Mouse (Mus musculus) heart, postnatal 0 days (tissue): Measurements from ENCODE around the gene Dnal4. TPM values are rescaled to one million over a fixed set of nuclear protein-coding genes. Genes with fewer than 3 reads are reported as not detected.

Source experiments
- ATAC-seq: fragments of 200-750 bp; cut with Nextera tagmentation; 2 replicates; pipeline ENCODE4 v1.8.0; 2017; ENCODE audit warnings: low read depth, moderate number of reproducible peaks, moderate library complexity; ENCODE audit not compliant: insufficient read depth
- DNase-seq: peaks from one replicate; pipeline ENCODE4 v3.0.0-alpha.2; 2016; ENCODE audit warnings: low spot score
- H3K27ac ChIP-seq: fragments of 300-500 bp; sonication (generic); 2 replicates; pipeline ENCODE4 v1.5.1; 2014; ENCODE audit warnings: low read depth, mild to moderate bottlenecking
- H3K27me3 ChIP-seq: fragments of 300-500 bp; sonication (generic); 2 replicates; pipeline ENCODE4 v1.6.1; 2014; ENCODE audit warnings: low read length, mixed read lengths; ENCODE audit not compliant: control insufficient read depth, insufficient read depth
- H3K36me3 ChIP-seq: fragments of 300-500 bp; sonication (generic); replicated peaks from 2 replicates; pipeline ENCODE4 v1.6.1; 2014; ENCODE audit warnings: low read length, mixed read lengths; ENCODE audit not compliant: control insufficient read depth, insufficient read depth
- H3K4me1 ChIP-seq: fragments of 300-500 bp; sonication (generic); 2 replicates; pipeline ENCODE4 v1.6.1; 2014; ENCODE audit warnings: antibody characterized with exemption; ENCODE audit not compliant: control insufficient read depth, insufficient read depth
- H3K4me2 ChIP-seq: fragments of 300-500 bp; sonication (generic); 2 replicates; pipeline ENCODE4 v1.6.1; 2014; ENCODE audit warnings: low read depth, mild to moderate bottlenecking, low read length, moderate library complexity
- H3K4me3 ChIP-seq: fragments of 300-500 bp; sonication (generic); 2 replicates; pipeline ENCODE4 v1.5.1; 2014; ENCODE audit warnings: low read depth, low read length
- H3K9ac ChIP-seq: fragments of 300-500 bp; sonication (generic); replicated peaks from 2 replicates; pipeline ENCODE4 v1.6.1; 2014; ENCODE audit warnings: low read depth, low read length, mixed read lengths
- H3K9me3 ChIP-seq: fragments of 300-500 bp; sonication (generic); replicated peaks from 2 replicates; pipeline ENCODE4 v1.6.1; 2016; ENCODE audit warnings: low read length; ENCODE audit not compliant: control insufficient read depth
- CTCF ChIP-seq: IDR thresholded peaks from 2 replicates; pipeline ENCODE4 v1.5.1; 2016; ENCODE audit warnings: antibody characterized with exemption, control low read depth, low read depth
- EP300 ChIP-seq: IDR thresholded peaks from 2 replicates; pipeline ENCODE4 v1.6.1; 2016; ENCODE audit warnings: antibody characterized with exemption, low read depth
- WGBS: fragments of 180-500 bp; shearing (Covaris S2); extraction: QIAGEN DNeasy Blood & Tissue Kit; methylation state at CpG from one replicate; pipeline ENCODE4 v1.1.7; 2014; 5-methylcytosine and 5-hydroxymethylcytosine counted together
- polyA plus RNA-seq: library from polyadenylated mRNA; unstranded; fragments of >200 nt; fragmentation: Nextera tagmentation; extraction: Ambion mirVana; gene quantifications from 2 replicates; pipeline ENCODE4 v1.2.1, GENCODE M21; 2015
- total RNA-seq: library from RNA; depleted of rRNA; stranded (reverse); fragments of >200 nt; gene quantifications from 2 replicates; pipeline ENCODE4 v1.2.3, GENCODE M21; 2014; ENCODE audit warnings: low replicate concordance

The Dnal4 gene
- total and polyA plus RNA-seq, 2 experiments from 2014 or later, result 35.5 TPM

DNA sequence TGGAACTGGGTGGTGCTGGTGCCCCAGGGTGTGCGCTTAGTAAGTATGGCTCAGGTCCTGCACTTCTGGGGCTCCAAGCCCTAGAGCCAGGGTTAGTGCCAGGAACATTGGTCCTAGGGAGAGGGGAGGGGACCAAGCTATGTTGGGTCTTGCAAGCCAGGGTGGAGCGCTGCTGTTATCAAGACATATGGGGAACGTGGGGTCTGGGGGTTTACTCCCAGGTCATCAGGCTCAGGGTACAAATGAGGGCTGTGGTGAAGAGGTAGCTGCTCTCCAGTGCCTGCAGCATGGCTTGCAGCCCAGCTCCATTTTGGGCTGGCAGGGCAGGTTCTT, 24.3 kb downstream of the Dnal4 start:
- no peaks in the 10 kb centered on the region for H3K9me3 ChIP-seq
- ATAC-seq (no peak), DNase-seq (no peak)
- H3K9ac ChIP-seq, result no peak overlapping the region
- no peak overlapping the region for H3K27ac ChIP-seq
- H3K36me3 ChIP-seq, result no peaks in the 10 kb centered on the region
- no peaks in the 10 kb centered on the region for H3K27me3 ChIP-seq
- no peak overlapping the region for H3K4me2 ChIP-seq
- H3K4me3 ChIP-seq, result no peak overlapping the region
- H3K4me1 ChIP-seq, result 0 out of 2 replicates have a peak, but pooled peaks cover 5% of the 10 kb centered on the region
- no peak for TF ChIP-seq EP300
- TF ChIP-seq CTCF, result no peak
- 96% methylated on average over 3 of the region's 3 CpGs for WGBS

DNA sequence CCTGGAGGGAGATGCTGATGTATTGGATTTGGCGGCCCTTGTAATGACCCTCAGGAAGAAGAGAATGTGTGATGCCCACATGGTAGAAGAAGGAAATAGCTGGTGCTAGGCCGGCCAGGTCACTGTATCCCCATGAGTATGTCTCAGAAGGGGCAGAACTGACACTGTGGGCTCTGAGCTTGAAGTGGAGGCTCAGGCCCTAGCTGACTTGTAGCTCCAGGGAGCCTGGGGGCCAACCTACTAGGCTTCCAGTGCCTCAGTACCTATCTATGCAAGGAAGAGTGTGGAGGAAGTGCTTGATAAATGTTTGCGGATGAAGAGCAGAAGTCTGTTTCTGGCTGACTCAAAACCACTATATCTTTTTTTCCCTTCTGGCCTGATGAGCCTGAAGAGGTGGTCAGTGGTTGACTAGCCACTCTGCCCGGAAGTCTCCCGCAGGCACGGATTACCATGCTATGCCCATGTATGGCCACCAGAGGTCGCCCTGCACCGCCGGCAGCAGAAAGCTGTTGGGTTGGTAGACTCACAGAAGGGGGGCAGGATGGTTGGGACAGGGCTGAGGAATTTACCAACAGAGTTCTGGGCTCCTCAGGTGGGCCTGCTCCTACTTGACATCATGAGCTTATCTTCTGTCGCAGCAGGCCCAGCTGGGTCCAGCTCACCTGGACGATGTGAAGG, 24.8 kb downstream of the Dnal4 start:
- H3K9ac ChIP-seq, result no peak overlapping the region
- peak; percentile 62 for DNase-seq
- peak; percentile 58 for ATAC-seq
- H3K27ac ChIP-seq, result no peak overlapping the region
- TF ChIP-seq CTCF (peak; percentile 99), EP300 (no peak)
- H3K9me3 ChIP-seq, result no peaks in the 10 kb centered on the region
- no peak overlapping the region for H3K4me3 ChIP-seq
- 19% methylated on average over 11 of the region's 11 CpGs for WGBS
- H3K27me3 ChIP-seq, result no peaks in the 10 kb centered on the region
- H3K4me2 ChIP-seq, result no peak overlapping the region
- no peaks in the 10 kb centered on the region for H3K36me3 ChIP-seq
- H3K4me1 ChIP-seq, result 0 out of 2 replicates have a peak, but pooled peaks cover 5% of the 10 kb centered on the region

DNA sequence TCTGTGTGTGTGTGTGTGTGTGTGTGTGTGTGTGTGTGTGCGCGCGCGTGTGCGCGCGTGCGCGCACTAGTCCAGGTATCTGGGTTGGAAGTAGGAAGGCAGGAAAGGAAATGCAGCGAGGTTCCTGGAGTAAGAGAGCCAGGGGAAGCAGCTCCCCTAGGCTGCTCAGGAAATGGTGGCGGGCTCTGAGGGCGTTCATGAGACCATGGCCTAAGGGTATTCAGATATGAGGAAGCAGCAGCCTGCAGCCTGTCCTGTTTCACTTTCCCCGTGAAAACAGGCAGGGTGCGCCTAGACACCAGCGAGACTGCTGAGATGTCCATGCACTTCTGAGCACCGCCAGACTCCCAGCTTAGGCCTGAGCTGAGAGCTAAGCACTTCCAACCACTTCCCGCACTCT, 25.9 kb downstream of the Dnal4 start:
- H3K9ac ChIP-seq, result no peak overlapping the region
- no peaks in the 10 kb centered on the region for H3K36me3 ChIP-seq
- no peak for DNase-seq
- H3K27me3 ChIP-seq, result no peaks in the 10 kb centered on the region
- H3K4me3 ChIP-seq, result no peak overlapping the region
- no peak overlapping the region for H3K4me2 ChIP-seq
- no peaks in the 10 kb centered on the region for H3K9me3 ChIP-seq
- ATAC-seq, result no peak
- TF ChIP-seq EP300 (no peak), CTCF (no peak)
- H3K27ac ChIP-seq, result no peak overlapping the region; the same call in 1 of the 2 replicates
- H3K4me1 ChIP-seq, result 0 out of 2 replicates have a peak, but pooled peaks cover 5% of the 10 kb centered on the region
- 72% methylated on average over 17 of the region's 17 CpGs for WGBS

DNA sequence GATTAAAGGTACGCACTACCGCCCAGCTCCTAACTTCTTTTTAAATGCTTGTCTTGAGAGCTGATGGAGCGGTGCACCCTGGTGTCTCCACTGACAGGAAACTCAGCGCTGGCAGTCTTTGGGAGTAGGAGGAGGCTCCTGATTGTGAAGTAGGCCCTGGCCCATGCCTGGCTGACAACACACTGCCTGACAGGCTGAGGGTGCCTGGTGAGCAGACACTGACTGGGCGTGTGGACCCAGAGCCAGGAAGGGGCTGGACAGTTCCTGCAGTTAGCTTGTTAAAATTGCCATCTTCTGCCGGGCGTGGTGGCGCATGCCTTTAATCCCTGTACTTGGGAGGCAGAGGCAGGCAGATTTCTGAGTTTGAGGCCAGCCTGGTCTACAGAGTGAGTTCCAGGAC, 27.4 kb downstream of the Dnal4 start:
- no peaks in the 10 kb centered on the region; the same call in 1 of the 2 replicates for H3K36me3 ChIP-seq
- TF ChIP-seq EP300, result no peak
- no peak for TF ChIP-seq CTCF
- DNase-seq (no peak), ATAC-seq (no peak)
- no peaks in the 10 kb centered on the region for H3K9me3 ChIP-seq
- H3K27me3 ChIP-seq, result no peaks in the 10 kb centered on the region
- H3K4me1 ChIP-seq, result no peaks in the 10 kb centered on the region
- 82% methylated on average over 8 of the region's 8 CpGs for WGBS
- no peak overlapping the region for H3K9ac ChIP-seq
- no peak overlapping the region for H3K27ac ChIP-seq
- no peak overlapping the region for H3K4me2 ChIP-seq
- H3K4me3 ChIP-seq, result no peak overlapping the region

DNA sequence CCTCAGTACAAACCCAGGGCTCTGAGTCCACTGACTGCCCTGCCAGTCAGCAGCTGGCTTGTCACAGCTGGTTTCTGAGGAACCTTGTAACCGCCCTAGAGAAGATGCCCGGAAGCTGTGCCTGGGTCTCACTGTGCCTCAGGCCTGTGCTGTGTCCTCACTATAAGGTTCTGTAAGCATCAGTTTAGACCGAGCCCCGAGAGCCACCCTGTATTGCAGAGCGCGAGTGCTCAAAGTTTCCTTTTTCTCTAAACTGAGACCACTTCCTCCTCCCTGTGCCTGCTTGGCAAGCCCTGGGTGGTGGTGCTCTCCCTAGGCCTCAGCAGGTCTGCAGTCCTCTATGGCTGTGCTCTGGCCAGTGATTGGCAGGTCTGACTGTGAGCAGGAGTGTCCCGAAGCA, 28.5 kb downstream of the Dnal4 start:
- no peak for ATAC-seq
- DNase-seq, result no peak
- Histone ChIP-seq H3K27ac (no peak overlapping the region), H3K9me3 (no peaks in the 10 kb centered on the region), H3K4me3 (no peak overlapping the region), H3K4me2 (no peak overlapping the region), H3K9ac (no peak overlapping the region), H3K36me3 (no peaks in the 10 kb centered on the region; the same call in 1 of the 2 replicates), H3K27me3 (no peaks in the 10 kb centered on the region), H3K4me1 (no peaks in the 10 kb centered on the region)
- WGBS, result 85% methylated on average over 7 of the region's 7 CpGs
- TF ChIP-seq CTCF, result no peak
- TF ChIP-seq EP300, result no peak

DNA sequence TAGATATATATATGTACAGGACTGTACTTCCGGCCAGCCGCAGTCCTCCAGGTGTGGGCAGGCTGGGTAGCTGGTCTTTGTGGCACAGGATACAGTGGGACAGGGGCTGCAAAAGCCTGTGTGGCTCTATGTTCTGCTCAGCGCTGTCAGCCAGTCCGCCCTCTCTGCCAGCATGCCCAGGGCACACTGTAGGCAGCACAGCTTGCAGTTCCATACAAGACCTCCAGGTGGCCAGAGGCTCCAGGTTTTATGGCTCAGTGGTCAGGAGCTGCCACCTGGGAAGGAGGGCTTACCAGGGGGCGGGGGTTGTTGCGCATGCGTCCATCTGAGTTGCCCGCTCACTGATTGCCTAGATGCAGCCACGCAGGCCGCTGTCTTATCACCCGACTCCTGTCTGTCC, 29.7 kb downstream of the Dnal4 start:
- no peak for ATAC-seq
- H3K9ac ChIP-seq, result no peak overlapping the region
- TF ChIP-seq EP300, result no peak
- peak; percentile 37 for TF ChIP-seq CTCF
- no peaks in the 10 kb centered on the region for H3K9me3 ChIP-seq
- no peak overlapping the region for H3K27ac ChIP-seq
- H3K4me1 ChIP-seq, result peaks cover 4% of the 10 kb centered on the region; the same call in 1 of the 2 replicates
- DNase-seq, result no peak
- H3K27me3 ChIP-seq, result no peaks in the 10 kb centered on the region
- H3K4me3 ChIP-seq, result no peak overlapping the region
- no peaks in the 10 kb centered on the region; the same call in 1 of the 2 replicates for H3K36me3 ChIP-seq
- 72% methylated on average over 11 of the region's 11 CpGs for WGBS
- H3K4me2 ChIP-seq, result no peak overlapping the region
